Mouse (Mus musculus): Measurements from ENCODE around the gene Gad2. TPM values are rescaled to one million over a fixed set of nuclear protein-coding genes. Genes with fewer than 3 reads are reported as not detected.
"Not testable (repeated sequence)": the region's sequence is repeated elsewhere in the genome, so short reads cannot be mapped to it uniquely, and the experiment has no call there.

Gad2 gene
- polyA plus RNA-seq (2015; fragmentation: Nextera tagmentation; extraction: Ambion mirVana) = 64.1 TPM in 2 replicates

GRCm38 (mm10) chr2:22621828-22622731 lies at the start of gene Gad2:
Gene Gad2, plus strand, starts transcription at chr2:22622205.
- Histone ChIP-seq H3K9me3 (replicated peaks; ENCODE audit: control insufficient read depth, low read length, poor library complexity, severe bottlenecking) (no peaks in the 10 kb centered on the region), H3K4me1 (ENCODE audit: control insufficient read depth, insufficient read depth, low read length) (peaks cover 5% of the 10 kb centered on the region; the same call in 1 of the 2 replicates), H3K27me3 (ENCODE audit: control insufficient read depth, insufficient read depth, low read depth, low read length) (peaks cover 15% of the 10 kb centered on the region), H3K9ac (ENCODE audit: low read depth, low read length) (peak within 1 kb of the TSS; percentile 75), H3K4me2 (ENCODE audit: low read length) (peak within 1 kb of the TSS; percentile 76), H3K36me3 (ENCODE audit: control insufficient read depth, insufficient read depth, low read length) (no peaks in the 10 kb centered on the region), H3K27ac (ENCODE audit: low read length) (peak within 1 kb of the TSS; percentile 95), H3K4me3 (ENCODE audit: low read depth, low read length) (peak within 1 kb of the TSS; percentile 58)
- under 1% methylated on average over 55 of the region's 55 CpGs for WGBS
- ATAC-seq = peak; percentile 85

- not testable (repeated sequence) for H3K36me3 ChIP-seq (ENCODE audit: control insufficient read depth, insufficient read depth, low read length); H3K27me3 ChIP-seq (ENCODE audit: control insufficient read depth, insufficient read depth, low read depth, low read length); H3K27ac ChIP-seq (ENCODE audit: low read length); H3K9me3 ChIP-seq (replicated peaks; ENCODE audit: control insufficient read depth, low read length, poor library complexity, severe bottlenecking); H3K4me1 ChIP-seq (ENCODE audit: control insufficient read depth, insufficient read depth, low read length); H3K4me2 ChIP-seq (ENCODE audit: low read length); H3K9ac ChIP-seq (ENCODE audit: low read depth, low read length); H3K4me3 ChIP-seq (ENCODE audit: low read depth, low read length)
- WGBS = 87% methylated on average over 14 of the region's 14 CpGs
- peak; percentile 86 for ATAC-seq
Measured at GRCm38 (mm10) chr2:22587469-22588169, 34.4 kb upstream of the Gad2 start.

GRCm38 (mm10) chr2:22588170-22588541 lies 33.8 kb upstream of the Gad2 start:
- H3K4me1 ChIP-seq (ENCODE audit: control insufficient read depth, insufficient read depth, low read length); H3K4me3 ChIP-seq (ENCODE audit: low read depth, low read length); H3K9ac ChIP-seq (ENCODE audit: low read depth, low read length); H3K27me3 ChIP-seq (ENCODE audit: control insufficient read depth, insufficient read depth, low read depth, low read length); H3K27ac ChIP-seq (ENCODE audit: low read length); H3K4me2 ChIP-seq (ENCODE audit: low read length); H3K36me3 ChIP-seq (ENCODE audit: control insufficient read depth, insufficient read depth, low read length); H3K9me3 ChIP-seq (replicated peaks; ENCODE audit: control insufficient read depth, low read length, poor library complexity, severe bottlenecking): not testable (repeated sequence)
- 91% methylated on average over 5 of the region's 5 CpGs for WGBS
- ATAC-seq = peak; percentile 61

- H3K36me3 ChIP-seq (ENCODE audit: control insufficient read depth, insufficient read depth, low read length); H3K27ac ChIP-seq (ENCODE audit: low read length); H3K27me3 ChIP-seq (ENCODE audit: control insufficient read depth, insufficient read depth, low read depth, low read length); H3K4me3 ChIP-seq (ENCODE audit: low read depth, low read length); H3K4me1 ChIP-seq (ENCODE audit: control insufficient read depth, insufficient read depth, low read length); H3K4me2 ChIP-seq (ENCODE audit: low read length); H3K9ac ChIP-seq (ENCODE audit: low read depth, low read length); H3K9me3 ChIP-seq (replicated peaks; ENCODE audit: control insufficient read depth, low read length, poor library complexity, severe bottlenecking): not testable (repeated sequence)
- peak; percentile 96 for ATAC-seq
- WGBS = 68% methylated on average over 12 of the region's 12 CpGs
Measured at GRCm38 (mm10) chr2:22588673-22589381, 33.2 kb upstream of the Gad2 start.

- H3K36me3 ChIP-seq (ENCODE audit: control insufficient read depth, insufficient read depth, low read length); H3K4me3 ChIP-seq (ENCODE audit: low read depth, low read length); H3K9ac ChIP-seq (ENCODE audit: low read depth, low read length); H3K4me1 ChIP-seq (ENCODE audit: control insufficient read depth, insufficient read depth, low read length); H3K27ac ChIP-seq (ENCODE audit: low read length); H3K9me3 ChIP-seq (replicated peaks; ENCODE audit: control insufficient read depth, low read length, poor library complexity, severe bottlenecking); H3K27me3 ChIP-seq (ENCODE audit: control insufficient read depth, insufficient read depth, low read depth, low read length); H3K4me2 ChIP-seq (ENCODE audit: low read length): not testable (repeated sequence)
- ATAC-seq = peak; percentile 92
- WGBS = 92% methylated on average over 16 of the region's 17 CpGs
Measured at GRCm38 (mm10) chr2:22589382-22590205, 32.4 kb upstream of the Gad2 start.

GRCm38 (mm10) chr2:22590206-22590490 lies 31.9 kb upstream of the Gad2 start:
- H3K27me3 ChIP-seq (ENCODE audit: control insufficient read depth, insufficient read depth, low read depth, low read length) = no peaks in the 10 kb centered on the region
- H3K36me3 ChIP-seq (ENCODE audit: control insufficient read depth, insufficient read depth, low read length) = no peaks in the 10 kb centered on the region
- H3K4me1 ChIP-seq (ENCODE audit: control insufficient read depth, insufficient read depth, low read length) = no peaks in the 10 kb centered on the region
- H3K4me3 ChIP-seq (ENCODE audit: low read depth, low read length) = no peak overlapping the region
- no peak overlapping the region for H3K27ac ChIP-seq (ENCODE audit: low read length)
- no peak for ATAC-seq
- no peak overlapping the region for H3K9ac ChIP-seq (ENCODE audit: low read depth, low read length)
- H3K4me2 ChIP-seq (ENCODE audit: low read length) = no peak overlapping the region
- no peaks in the 10 kb centered on the region for H3K9me3 ChIP-seq (replicated peaks; ENCODE audit: control insufficient read depth, low read length, poor library complexity, severe bottlenecking)

- Histone ChIP-seq H3K36me3 (ENCODE audit: control insufficient read depth, insufficient read depth, low read length) (no peaks in the 10 kb centered on the region), H3K27me3 (ENCODE audit: control insufficient read depth, insufficient read depth, low read depth, low read length) (peaks cover 5% of the 10 kb centered on the region), H3K27ac (ENCODE audit: low read length) (no peak overlapping the region), H3K4me1 (ENCODE audit: control insufficient read depth, insufficient read depth, low read length) (peaks cover 5% of the 10 kb centered on the region; the same call in 1 of the 2 replicates), H3K9ac (ENCODE audit: low read depth, low read length) (no peak overlapping the region), H3K4me2 (ENCODE audit: low read length) (no peak overlapping the region), H3K4me3 (ENCODE audit: low read depth, low read length) (no peak overlapping the region), H3K9me3 (replicated peaks; ENCODE audit: control insufficient read depth, low read length, poor library complexity, severe bottlenecking) (no peaks in the 10 kb centered on the region)
- WGBS = 2% methylated on average over 9 of the region's 9 CpGs
- no peak for ATAC-seq
Measured at GRCm38 (mm10) chr2:22617951-22618350, 4.1 kb upstream of the Gad2 start.

GRCm38 (mm10) chr2:22619416-22619815 lies 2.6 kb upstream of the Gad2 start:
- H3K36me3 ChIP-seq (ENCODE audit: control insufficient read depth, insufficient read depth, low read length) = no peaks in the 10 kb centered on the region
- peak overlapping the region; percentile 48 for H3K4me2 ChIP-seq (ENCODE audit: low read length)
- 1% methylated on average over 12 of the region's 12 CpGs for WGBS
- H3K27me3 ChIP-seq (ENCODE audit: control insufficient read depth, insufficient read depth, low read depth, low read length) = peaks cover 5% of the 10 kb centered on the region
- H3K4me3 ChIP-seq (ENCODE audit: low read depth, low read length) = peak overlapping the region; percentile 17
- peak overlapping the region; percentile 95 for H3K27ac ChIP-seq (ENCODE audit: low read length)
- ATAC-seq = no peak
- peak overlapping the region; percentile 49 for H3K9ac ChIP-seq (ENCODE audit: low read depth, low read length)
- no peaks in the 10 kb centered on the region for H3K9me3 ChIP-seq (replicated peaks; ENCODE audit: control insufficient read depth, low read length, poor library complexity, severe bottlenecking)
- H3K4me1 ChIP-seq (ENCODE audit: control insufficient read depth, insufficient read depth, low read length) = peaks cover 5% of the 10 kb centered on the region; the same call in 1 of the 2 replicates

Data from midbrain, embryonic 16.5 days (tissue).